In genomic region chr4:55663856-55664255, GRCm38 (mm10) we compare ENCODE assay signal across 14 mouse cellular contexts.
DNase-seq lines count a peak whose midpoint lies in the region; ATAC-seq and TF ChIP-seq lines count a peak whose summit lies in the region.
"Had no signal": no experiment of that assay in that cellular context is flagged by ENCODE, and none has a peak within 500 bp of the region (broad histone marks: within the 10 kb centered on the region; RNA-seq: fewer than 3 reads in every experiment).

No protein-coding gene starts in this region.

- H3K36me3 ChIP-seq in forebrain, postnatal 0 days (ENCODE audit: insufficient read depth), result no peaks in the 10 kb centered on the region
- H3K36me3 ChIP-seq: heart, embryonic 15.5 days; liver, embryonic 13.5 days; stomach, embryonic 15.5 days had no signal

- 34% methylated on average over 5 of the region's 5 CpGs for WGBS in forebrain, postnatal 0 days

- H3K4me2 ChIP-seq in forebrain, postnatal 0 days (ENCODE audit: low read depth), result no peak overlapping the region
- H3K4me2 ChIP-seq: heart, embryonic 15.5 days; liver, embryonic 13.5 days; stomach, embryonic 15.5 days had no signal

- H3K9ac ChIP-seq in forebrain, postnatal 0 days, result no peak overlapping the region
- H3K9ac ChIP-seq: heart, embryonic 15.5 days; liver, embryonic 13.5 days; stomach, embryonic 15.5 days had no signal

- H3K27ac ChIP-seq in forebrain, postnatal 0 days (ENCODE audit: low read depth, low read length), result no peak overlapping the region
- H3K27ac ChIP-seq: heart, embryonic 15.5 days; liver, embryonic 13.5 days; macrophage; stomach, embryonic 15.5 days had no signal

- peak; percentile 54 for DNase-seq in kidney, postnatal 10 days
- no peak for DNase-seq in kidney, postnatal 25 days
- peak; percentile 64 for DNase-seq in brain, embryonic 14.5 days (ENCODE audit: low read depth)
- peak; percentile 40 for DNase-seq in forebrain, postnatal 0 days
- DNase-seq in layer of hippocampus, postnatal 36 days, result peak; percentile 37 to 48
- no peak for DNase-seq in urinary bladder, postnatal 10 days (ENCODE audit: low spot score)
- no peak for DNase-seq in B cell, adult 2 months
- DNase-seq: adrenal gland, adult 8-10 months; gastrocnemius, postnatal 36 days; liver, embryonic 13.5 days had no signal

- TF ChIP-seq CTCF in brain, embryonic 14.5 days (IDR thresholded peaks at IDR 0.05; ENCODE audit: borderline replicate concordance, extremely low read depth, insufficient read depth, insufficient read length), result no peak
- no peak for TF ChIP-seq CTCF in forebrain, postnatal 0 days (IDR thresholded peaks at IDR 0.05; ENCODE audit: low read depth)

- no peak for TF ChIP-seq POLR2A in brain, embryonic 14.5 days (IDR thresholded peaks at IDR 0.05; ENCODE audit: borderline replicate concordance, extremely low read depth, insufficient read depth, insufficient read length, poor library complexity, severe bottlenecking)

- no peaks in the 10 kb centered on the region for H3K9me3 ChIP-seq in forebrain, postnatal 0 days (ENCODE audit: low read length)
- H3K9me3 ChIP-seq: heart, embryonic 15.5 days; liver, embryonic 13.5 days; stomach, embryonic 15.5 days had no signal

- H3K4me3 ChIP-seq in forebrain, postnatal 0 days (ENCODE audit: low read depth, low read length), result no peak overlapping the region
- H3K4me3 ChIP-seq: heart, embryonic 15.5 days; liver, embryonic 13.5 days; stomach, embryonic 15.5 days had no signal

- no peaks in the 10 kb centered on the region for H3K27me3 ChIP-seq in forebrain, postnatal 0 days (ENCODE audit: insufficient read depth, low read length)
- H3K27me3 ChIP-seq: liver, embryonic 13.5 days; stomach, embryonic 15.5 days had no signal

- H3K4me1 ChIP-seq in forebrain, postnatal 0 days (ENCODE audit: insufficient read depth), result no peaks in the 10 kb centered on the region
- H3K4me1 ChIP-seq: heart, embryonic 15.5 days; liver, embryonic 13.5 days; stomach, embryonic 15.5 days had no signal

- peak; percentile 93 for ATAC-seq in forebrain, postnatal 0 days
- ATAC-seq: hindbrain, embryonic 16.5 days had no signal

Comparison
In these comparisons a context has a peak if more than half of its experiments do, and no peak if none do; other contexts are left out.
1. DNase-seq: peak in kidney, postnatal 10 days (single experiment), brain, embryonic 14.5 days (single experiment), forebrain, postnatal 0 days (single experiment) and layer of hippocampus, postnatal 36 days (2 of 2); none in kidney, postnatal 25 days (0 of 2), urinary bladder, postnatal 10 days (single experiment) and B cell, adult 2 months (0 of 2).